Mouse (Mus musculus) erythroblast, embryonic 14.5 days (primary cell): ENCODE results near the gene Gm1604a. TPM values are rescaled to one million over a fixed set of nuclear protein-coding genes. Genes with fewer than 3 reads are reported as not detected.
"Not testable (repeated sequence)": the region's sequence is repeated elsewhere in the genome, so short reads cannot be mapped to it uniquely, and the experiment has no call there.

Experiments
- H3K27me3 ChIP-seq: 2 replicates; pipeline ENCODE4 v1.6.1; 2012; ENCODE audit warnings: inconsistent platforms; ENCODE audit not compliant: control insufficient read depth
- H3K36me3 ChIP-seq: 2 replicates; pipeline ENCODE4 v1.6.1; 2012; ENCODE audit warnings: mild to moderate bottlenecking, inconsistent platforms; ENCODE audit not compliant: control insufficient read depth
- H3K4me1 ChIP-seq: 2 replicates; pipeline ENCODE4 v1.6.1; 2012; ENCODE audit warnings: inconsistent platforms; ENCODE audit not compliant: control insufficient read depth
- H3K4me3 ChIP-seq: replicated peaks from 2 replicates; pipeline ENCODE3; 2012; ENCODE audit warnings: moderate library complexity, mild to moderate bottlenecking, inconsistent platforms
- H3K9me3 ChIP-seq: 2 replicates; pipeline ENCODE4 v1.6.1; 2012; ENCODE audit warnings: low read length, inconsistent platforms, mixed read lengths; ENCODE audit not compliant: control insufficient read depth
- polyA plus RNA-seq: library from polyadenylated mRNA; stranded (reverse); fragments of >175 nt; gene quantifications from 2 replicates; pipeline ENCODE4 v1.2.3, GENCODE M21; 2012

Gene Gm1604a
- not detected in 2 replicates for polyA plus RNA-seq

- H3K36me3 ChIP-seq, H3K4me1 ChIP-seq, H3K9me3 ChIP-seq, H3K27me3 ChIP-seq, H3K4me3 ChIP-seq: not testable (repeated sequence)
These were observed at the start of gene Gm1604a for GRCm38 (mm10) chr17:7025257-7025656. TSS of gene Gm1604a (plus strand) at chr17:7025568.

- not testable (repeated sequence) for H3K9me3 ChIP-seq, H3K36me3 ChIP-seq
These were observed 46.8 kb upstream of the Gm1604a start, which contains the start of gene Gm49721 for GRCm38 (mm10) chr17:6978287-6979248. TSS of gene Gm49721 (plus strand) at chr17:6978904.

GRCm38 (mm10) chr17:6979380-6979779 is 46.0 kb upstream of the Gm1604a start:
- not testable (repeated sequence) for H3K9me3 ChIP-seq, H3K36me3 ChIP-seq, H3K4me1 ChIP-seq, H3K4me3 ChIP-seq, H3K27me3 ChIP-seq

More at GRCm38 (mm10) chr17:6978287-6979248, 46.8 kb upstream of the Gm1604a start, which contains the start of gene Gm49721:
- not testable (repeated sequence) for H3K4me1 ChIP-seq, H3K27me3 ChIP-seq, H3K4me3 ChIP-seq

GRCm38 (mm10) chr17:6980144-6980543 is 45.2 kb upstream of the Gm1604a start:
- H3K4me3 ChIP-seq, H3K27me3 ChIP-seq, H3K4me1 ChIP-seq, H3K9me3 ChIP-seq, H3K36me3 ChIP-seq: not testable (repeated sequence)

- not testable (repeated sequence) for H3K9me3 ChIP-seq, H3K4me3 ChIP-seq
These were observed 39.2 kb upstream of the Gm1604a start for GRCm38 (mm10) chr17:6986118-6986517.

GRCm38 (mm10) chr17:6995504-6995903 is 29.9 kb upstream of the Gm1604a start:
- not testable (repeated sequence) for H3K9me3 ChIP-seq, H3K4me3 ChIP-seq, H3K27me3 ChIP-seq, H3K36me3 ChIP-seq, H3K4me1 ChIP-seq

More at GRCm38 (mm10) chr17:6986118-6986517, 39.2 kb upstream of the Gm1604a start:
- H3K36me3 ChIP-seq, H3K27me3 ChIP-seq, H3K4me1 ChIP-seq: not testable (repeated sequence)

GRCm38 (mm10) chr17:6996826-6997225 is 28.5 kb upstream of the Gm1604a start:
- not testable (repeated sequence) for H3K4me3 ChIP-seq, H3K4me1 ChIP-seq, H3K36me3 ChIP-seq, H3K27me3 ChIP-seq, H3K9me3 ChIP-seq

GRCm38 (mm10) chr17:6997778-6998490 is 27.4 kb upstream of the Gm1604a start:
- not testable (repeated sequence) for H3K27me3 ChIP-seq, H3K9me3 ChIP-seq, H3K4me3 ChIP-seq, H3K4me1 ChIP-seq, H3K36me3 ChIP-seq

- H3K27me3 ChIP-seq, H3K4me1 ChIP-seq, H3K9me3 ChIP-seq, H3K4me3 ChIP-seq, H3K36me3 ChIP-seq: not testable (repeated sequence)
These were observed 23.4 kb upstream of the Gm1604a start for GRCm38 (mm10) chr17:7001790-7002585.

- not testable (repeated sequence) for H3K27me3 ChIP-seq, H3K36me3 ChIP-seq, H3K4me3 ChIP-seq, H3K9me3 ChIP-seq, H3K4me1 ChIP-seq
These were observed 22.0 kb upstream of the Gm1604a start for GRCm38 (mm10) chr17:7003392-7003791.

- not testable (repeated sequence) for H3K4me3 ChIP-seq, H3K4me1 ChIP-seq, H3K27me3 ChIP-seq, H3K9me3 ChIP-seq, H3K36me3 ChIP-seq
These were observed 19.7 kb upstream of the Gm1604a start for GRCm38 (mm10) chr17:7005646-7006045.

- H3K9me3 ChIP-seq, H3K27me3 ChIP-seq: not testable (repeated sequence)
These were observed 16.5 kb upstream of the Gm1604a start for GRCm38 (mm10) chr17:7008885-7009284.

GRCm38 (mm10) chr17:7009440-7009839 is 15.9 kb upstream of the Gm1604a start:
- not testable (repeated sequence) for H3K4me1 ChIP-seq, H3K9me3 ChIP-seq, H3K4me3 ChIP-seq, H3K36me3 ChIP-seq, H3K27me3 ChIP-seq

More at GRCm38 (mm10) chr17:7008885-7009284, 16.5 kb upstream of the Gm1604a start:
- not testable (repeated sequence) for H3K4me3 ChIP-seq, H3K4me1 ChIP-seq, H3K36me3 ChIP-seq

- not testable (repeated sequence) for H3K27me3 ChIP-seq, H3K36me3 ChIP-seq, H3K4me3 ChIP-seq, H3K4me1 ChIP-seq, H3K9me3 ChIP-seq
These were observed 15.5 kb upstream of the Gm1604a start for GRCm38 (mm10) chr17:7009901-7010300.
